Mouse (Mus musculus) layer of hippocampus, postnatal 10 days (tissue): ENCODE data around the gene Klk1b1. TPM values are rescaled to one million over a fixed set of nuclear protein-coding genes. Genes with fewer than 3 reads are reported as not detected.
"Not testable (repeated sequence)": the region's sequence is repeated elsewhere in the genome, so short reads cannot be mapped to it uniquely, and the experiment has no call there.

ENCODE experiments used
- DNase-seq, 2 experiments: peaks; one replicate each; pipeline ENCODE4 v3.0.0; 2021; ENCODE audit warnings: low spot score in 2 of 2
- long read RNA-seq: library from polyadenylated mRNA; stranded (forward); transcript quantifications from one replicate; pipeline ENCODE4 v2.0.0, GENCODE M21; 2023
- total RNA-seq, 2 experiments: library from RNA; stranded (reverse); gene quantifications; 2 replicates each; pipeline ENCODE4 v1.2.3; 2021

The Klk1b1 gene
- total RNA-seq, result not detected
- long read RNA-seq, result 0 reads

- no peak for DNase-seq
These were observed at the start of gene Klk1b1 for GRCm38 (mm10) chr7:43966451-43966850. Gene Klk1b1, plus strand, starts transcription at chr7:43966751.

GRCm38 (mm10) chr7:43918426-43918825, 48.1 kb upstream of the Klk1b1 start:
- no peak for DNase-seq

GRCm38 (mm10) chr7:43918871-43919270, 47.7 kb upstream of the Klk1b1 start:
- no peak for DNase-seq

GRCm38 (mm10) chr7:43919559-43920451, 46.7 kb upstream of the Klk1b1 start:
- peak; percentile 66 to 74 for DNase-seq

GRCm38 (mm10) chr7:43920582-43920981, 46.0 kb upstream of the Klk1b1 start:
- DNase-seq, result no peak

GRCm38 (mm10) chr7:43921087-43921486, 45.5 kb upstream of the Klk1b1 start:
- DNase-seq, result no peak

- no peak for DNase-seq
These were observed 44.6 kb upstream of the Klk1b1 start for GRCm38 (mm10) chr7:43921941-43922340.

- no peak for DNase-seq
These were observed 40.6 kb upstream of the Klk1b1 start for GRCm38 (mm10) chr7:43925985-43926384.

- no peak for DNase-seq
These were observed 38.0 kb upstream of the Klk1b1 start for GRCm38 (mm10) chr7:43928521-43928920.

GRCm38 (mm10) chr7:43932337-43932736, 34.2 kb upstream of the Klk1b1 start:
- DNase-seq, result no peak

- DNase-seq, result no peak
These were observed 33.1 kb upstream of the Klk1b1 start, which contains the start of gene Klk15 for GRCm38 (mm10) chr7:43933440-43933839. Gene Klk15, plus strand, starts transcription at chr7:43933740.

GRCm38 (mm10) chr7:43934747-43935146, 31.8 kb upstream of the Klk1b1 start:
- no peak for DNase-seq

GRCm38 (mm10) chr7:43936551-43936950, 30.0 kb upstream of the Klk1b1 start:
- no peak for DNase-seq

GRCm38 (mm10) chr7:43942293-43942692, 24.3 kb upstream of the Klk1b1 start:
- not testable (repeated sequence) for DNase-seq

- DNase-seq, result no peak
These were observed 21.8 kb upstream of the Klk1b1 start for GRCm38 (mm10) chr7:43944727-43945264.

- DNase-seq, result no peak
These were observed 16.2 kb upstream of the Klk1b1 start, which contains the start of gene Klk1b8 for GRCm38 (mm10) chr7:43950364-43950763. Gene Klk1b8, plus strand, starts transcription at chr7:43950664.

- peak in 1 of 2 experiments; percentile 19 for DNase-seq
These were observed 13.8 kb upstream of the Klk1b1 start for GRCm38 (mm10) chr7:43952703-43953102.

GRCm38 (mm10) chr7:43967058-43967457, 507 bp downstream of the Klk1b1 start:
- DNase-seq, result no peak

GRCm38 (mm10) chr7:43967612-43968011, 1.1 kb downstream of the Klk1b1 start:
- no peak for DNase-seq

GRCm38 (mm10) chr7:43975761-43976160, 9.2 kb downstream of the Klk1b1 start, which contains the start of gene Klk1b9:
Gene Klk1b9, plus strand, starts transcription at chr7:43976061.
- DNase-seq, result not testable (repeated sequence)

GRCm38 (mm10) chr7:43985657-43986056, 19.1 kb downstream of the Klk1b1 start:
- no peak for DNase-seq

- not testable (repeated sequence) for DNase-seq
These were observed 28.3 kb downstream of the Klk1b1 start for GRCm38 (mm10) chr7:43994821-43995220.
